Mouse (Mus musculus) lung, postnatal 0 days (tissue): ENCODE results near the gene Arpc2.

ENCODE experiments used
- CTCF ChIP-seq: IDR thresholded peaks from 2 replicates; pipeline ENCODE4 v1.5.1; 2016; ENCODE audit warnings: antibody characterized with exemption, mild to moderate bottlenecking
- EP300 ChIP-seq: IDR thresholded peaks from 2 replicates; pipeline ENCODE4 v1.6.1; 2016; ENCODE audit warnings: antibody characterized with exemption, mild to moderate bottlenecking, control low read depth

GRCm38 (mm10) chr1:74281886-74282285, 46.0 kb downstream of the Arpc2 start:
- TF ChIP-seq CTCF (no peak), EP300 (no peak)
